Mouse (Mus musculus): ENCODE measurements around the gene Ifnk. TPM values are rescaled to one million over a fixed set of nuclear protein-coding genes. Genes with fewer than 3 reads are reported as not detected.
A peak's percentile ranks its signal among the peaks of the same experiment; 100 is the strongest.

Ifnk gene
- total RNA-seq (2014; rRNA removed; ENCODE audit: low replicate concordance) (not detected in 2 replicates), polyA plus RNA-seq (2015; fragmentation: Nextera tagmentation; extraction: Ambion mirVana) (not detected in 2 replicates)

GRCm38 (mm10) chr4:35151756-35152155 is at the start of gene Ifnk:
Ifnk (plus strand) TSS chr4:35152056.
- DNase-seq (ENCODE audit: low spot score) (no peak), ATAC-seq (ENCODE audit: insufficient read depth, low read depth) (no peak)
- whole genome bisulfite sequencing, result 74% methylated on average over 4 of the region's 4 CpGs

GRCm38 (mm10) chr4:35105115-35105773 is 46.6 kb upstream of the Ifnk start:
- TF ChIP-seq EP300 (IDR thresholded peaks at IDR 0.05; ENCODE audit: low read depth) (no peak), CTCF (IDR thresholded peaks at IDR 0.05; ENCODE audit: low read depth) (no peak)
- Histone ChIP-seq H3K9ac (replicated peaks; ENCODE audit: low read depth, low read length) (no peak overlapping the region), H3K4me2 (ENCODE audit: low read depth, low read length) (no peak overlapping the region), H3K27me3 (ENCODE audit: control insufficient read depth, insufficient read depth, low read length) (no peaks in the 10 kb centered on the region), H3K27ac (ENCODE audit: low read depth) (no peak overlapping the region), H3K9me3 (replicated peaks; ENCODE audit: control insufficient read depth, low read length) (no peaks in the 10 kb centered on the region), H3K4me3 (ENCODE audit: low read depth, low read length) (no peak overlapping the region), H3K4me1 (ENCODE audit: control insufficient read depth, insufficient read depth) (peaks cover 3% of the 10 kb centered on the region; the same call in 1 of the 2 replicates), H3K36me3 (replicated peaks; ENCODE audit: control insufficient read depth, insufficient read depth, low read length) (no peaks in the 10 kb centered on the region)
- no peak for DNase-seq (ENCODE audit: low spot score)
- 72% methylated on average over 14 of the region's 14 CpGs for WGBS
- no peak for ATAC-seq (ENCODE audit: insufficient read depth, low read depth)

More at GRCm38 (mm10) chr4:35151756-35152155, at the start of gene Ifnk:
- Histone ChIP-seq H3K27ac (ENCODE audit: low read depth) (no peak within 1 kb of the TSS), H3K4me3 (ENCODE audit: low read depth, low read length) (no peak within 1 kb of the TSS), H3K9ac (replicated peaks; ENCODE audit: low read depth, low read length) (no peak within 1 kb of the TSS), H3K27me3 (ENCODE audit: control insufficient read depth, insufficient read depth, low read length) (no peaks in the 10 kb centered on the region), H3K4me2 (ENCODE audit: low read depth, low read length) (no peak within 1 kb of the TSS), H3K36me3 (replicated peaks; ENCODE audit: control insufficient read depth, insufficient read depth, low read length) (no peaks in the 10 kb centered on the region), H3K4me1 (ENCODE audit: control insufficient read depth, insufficient read depth) (no peaks in the 10 kb centered on the region), H3K9me3 (replicated peaks; ENCODE audit: control insufficient read depth, low read length) (no peaks in the 10 kb centered on the region)
- no peak for TF ChIP-seq CTCF (IDR thresholded peaks at IDR 0.05; ENCODE audit: low read depth)
- TF ChIP-seq EP300 (IDR thresholded peaks at IDR 0.05; ENCODE audit: low read depth), result no peak

GRCm38 (mm10) chr4:35112452-35112851 is 39.4 kb upstream of the Ifnk start:
- H3K9me3 ChIP-seq (replicated peaks; ENCODE audit: control insufficient read depth, low read length), result no peaks in the 10 kb centered on the region
- TF ChIP-seq CTCF (IDR thresholded peaks at IDR 0.05; ENCODE audit: low read depth), result no peak
- TF ChIP-seq EP300 (IDR thresholded peaks at IDR 0.05; ENCODE audit: low read depth), result no peak
- DNase-seq (ENCODE audit: low spot score), result no peak
- ATAC-seq (ENCODE audit: insufficient read depth, low read depth), result no peak
- no peak overlapping the region for H3K4me2 ChIP-seq (ENCODE audit: low read depth, low read length)
- no peaks in the 10 kb centered on the region for H3K27me3 ChIP-seq (ENCODE audit: control insufficient read depth, insufficient read depth, low read length)
- no peak overlapping the region for H3K27ac ChIP-seq (ENCODE audit: low read depth)
- H3K9ac ChIP-seq (replicated peaks; ENCODE audit: low read depth, low read length), result no peak overlapping the region
- no peak overlapping the region for H3K4me3 ChIP-seq (ENCODE audit: low read depth, low read length)
- peaks cover 10% of the 10 kb centered on the region; the same call in 1 of the 2 replicates for H3K4me1 ChIP-seq (ENCODE audit: control insufficient read depth, insufficient read depth)
- WGBS, result 84% methylated on average over 4 of the region's 4 CpGs
- no peaks in the 10 kb centered on the region for H3K36me3 ChIP-seq (replicated peaks; ENCODE audit: control insufficient read depth, insufficient read depth, low read length)

GRCm38 (mm10) chr4:35113516-35114248 is 38.2 kb upstream of the Ifnk start:
- H3K9ac ChIP-seq (replicated peaks; ENCODE audit: low read depth, low read length), result no peak overlapping the region
- peaks cover 10% of the 10 kb centered on the region; the same call in 1 of the 2 replicates for H3K4me1 ChIP-seq (ENCODE audit: control insufficient read depth, insufficient read depth)
- H3K4me3 ChIP-seq (ENCODE audit: low read depth, low read length), result no peak overlapping the region
- no peaks in the 10 kb centered on the region for H3K27me3 ChIP-seq (ENCODE audit: control insufficient read depth, insufficient read depth, low read length)
- no peak overlapping the region for H3K4me2 ChIP-seq (ENCODE audit: low read depth, low read length)
- no peak for ATAC-seq (ENCODE audit: insufficient read depth, low read depth)
- DNase-seq (ENCODE audit: low spot score), result peak; percentile 15
- no peaks in the 10 kb centered on the region for H3K9me3 ChIP-seq (replicated peaks; ENCODE audit: control insufficient read depth, low read length)
- H3K27ac ChIP-seq (ENCODE audit: low read depth), result no peak overlapping the region
- TF ChIP-seq CTCF (IDR thresholded peaks at IDR 0.05; ENCODE audit: low read depth), result no peak
- TF ChIP-seq EP300 (IDR thresholded peaks at IDR 0.05; ENCODE audit: low read depth), result no peak
- 48% methylated on average over 13 of the region's 13 CpGs for WGBS
- no peaks in the 10 kb centered on the region for H3K36me3 ChIP-seq (replicated peaks; ENCODE audit: control insufficient read depth, insufficient read depth, low read length)

GRCm38 (mm10) chr4:35114950-35115349 is 36.9 kb upstream of the Ifnk start:
- Histone ChIP-seq H3K9ac (replicated peaks; ENCODE audit: low read depth, low read length) (no peak overlapping the region), H3K36me3 (replicated peaks; ENCODE audit: control insufficient read depth, insufficient read depth, low read length) (no peaks in the 10 kb centered on the region), H3K4me3 (ENCODE audit: low read depth, low read length) (no peak overlapping the region), H3K9me3 (replicated peaks; ENCODE audit: control insufficient read depth, low read length) (no peaks in the 10 kb centered on the region), H3K4me1 (ENCODE audit: control insufficient read depth, insufficient read depth) (peaks cover 10% of the 10 kb centered on the region; the same call in 1 of the 2 replicates), H3K27ac (ENCODE audit: low read depth) (no peak overlapping the region), H3K27me3 (ENCODE audit: control insufficient read depth, insufficient read depth, low read length) (no peaks in the 10 kb centered on the region), H3K4me2 (ENCODE audit: low read depth, low read length) (no peak overlapping the region)
- DNase-seq (ENCODE audit: low spot score), result no peak
- 74% methylated on average over 2 of the region's 2 CpGs for WGBS
- ATAC-seq (ENCODE audit: insufficient read depth, low read depth), result no peak
- TF ChIP-seq CTCF (IDR thresholded peaks at IDR 0.05; ENCODE audit: low read depth), result no peak
- TF ChIP-seq EP300 (IDR thresholded peaks at IDR 0.05; ENCODE audit: low read depth), result no peak
